Mouse (Mus musculus) CD4-positive helper T cell, adult 2 months (primary cell): Measurements from ENCODE around the gene Ldb2.

Experiments
- DNase-seq: peaks from one replicate; pipeline ENCODE4 v3.0.0-alpha.2; 2012; ENCODE audit warnings: low read depth, missing footprints, low spot score

The Ldb2 gene

GRCm38 (mm10) chr5:44548468-44548867, 251.0 kb downstream of the Ldb2 start:
- DNase-seq, result no peak

DNA sequence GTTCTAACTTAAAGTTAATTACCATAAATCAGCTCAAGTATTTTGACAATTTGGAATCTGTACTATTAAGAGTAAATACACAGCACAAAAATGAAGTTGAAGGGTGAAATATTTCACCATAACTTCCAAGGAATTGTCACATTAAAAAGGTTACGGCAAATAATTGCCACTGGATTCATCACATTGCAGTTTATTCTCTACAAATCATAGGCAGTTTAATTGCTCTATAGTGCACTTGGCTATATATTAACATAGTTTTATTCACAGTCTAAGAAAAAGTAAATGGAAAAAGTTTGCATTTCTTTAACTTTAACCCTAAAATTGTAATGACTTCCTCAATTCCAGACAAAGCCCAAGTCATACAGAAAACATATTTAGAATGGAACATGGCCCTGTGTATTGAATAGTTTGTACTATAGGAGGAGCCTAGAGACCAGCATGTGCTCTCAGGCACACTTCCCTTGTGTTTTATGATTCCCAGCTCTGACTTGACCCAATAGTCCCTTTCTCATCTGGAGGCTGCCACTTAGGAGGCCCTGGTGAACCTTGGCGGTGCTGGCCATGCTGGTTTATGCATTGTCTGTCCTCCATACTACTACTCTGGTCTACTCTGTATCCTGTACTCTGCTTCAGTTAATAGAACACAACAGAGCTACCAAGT, 255.9 kb downstream of the Ldb2 start:
- DNase-seq, result no peak

GRCm38 (mm10) chr5:44541748-44542147, 257.7 kb downstream of the Ldb2 start:
- DNase-seq, result no peak

- no peak for DNase-seq
Observed at GRCm38 (mm10) chr5:44538687-44539086, 260.8 kb downstream of the Ldb2 start.

- no peak for DNase-seq
Observed at GRCm38 (mm10) chr5:44538000-44538395, 261.5 kb downstream of the Ldb2 start.

GRCm38 (mm10) chr5:44537316-44537999, 262.0 kb downstream of the Ldb2 start:
- no peak for DNase-seq

DNA sequence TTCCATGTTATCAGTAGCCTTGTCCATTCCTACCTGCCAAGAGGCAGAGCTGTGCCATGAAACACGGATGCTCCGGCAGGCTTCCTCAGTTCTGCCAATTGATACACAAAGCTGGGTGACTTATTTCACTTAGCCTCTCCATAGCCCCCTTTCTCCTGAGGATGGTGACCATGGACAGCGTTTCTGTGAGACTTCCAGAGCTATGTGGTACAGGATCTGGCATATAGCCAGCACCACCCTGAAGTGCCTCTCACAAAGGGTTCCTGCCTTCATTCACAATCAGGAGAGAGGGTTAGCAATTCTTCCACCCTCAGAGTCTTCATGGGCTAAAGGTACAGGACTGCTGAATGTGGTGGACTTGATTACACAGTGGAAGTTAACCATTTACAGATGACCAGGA, 270.0 kb downstream of the Ldb2 start:
- no peak for DNase-seq

DNA sequence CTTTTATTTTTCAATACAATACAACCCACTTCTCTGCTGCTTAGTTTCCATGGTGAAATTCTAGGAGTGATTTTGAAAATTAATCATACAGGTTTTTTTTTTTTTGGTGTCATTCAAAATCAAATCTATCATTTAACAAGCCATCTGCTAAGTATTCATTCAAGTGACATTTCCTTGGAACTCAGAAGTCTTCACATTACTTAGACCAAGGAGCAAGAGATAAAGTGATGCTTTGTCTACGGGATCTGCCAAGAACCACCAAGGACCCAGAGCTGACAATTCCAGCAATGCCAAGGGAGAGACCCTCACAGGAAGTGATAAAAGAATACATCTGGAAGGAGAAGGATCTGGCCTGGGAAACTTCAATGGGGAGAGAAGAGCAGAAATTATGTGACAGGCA, 270.5 kb downstream of the Ldb2 start:
- no peak for DNase-seq

DNA sequence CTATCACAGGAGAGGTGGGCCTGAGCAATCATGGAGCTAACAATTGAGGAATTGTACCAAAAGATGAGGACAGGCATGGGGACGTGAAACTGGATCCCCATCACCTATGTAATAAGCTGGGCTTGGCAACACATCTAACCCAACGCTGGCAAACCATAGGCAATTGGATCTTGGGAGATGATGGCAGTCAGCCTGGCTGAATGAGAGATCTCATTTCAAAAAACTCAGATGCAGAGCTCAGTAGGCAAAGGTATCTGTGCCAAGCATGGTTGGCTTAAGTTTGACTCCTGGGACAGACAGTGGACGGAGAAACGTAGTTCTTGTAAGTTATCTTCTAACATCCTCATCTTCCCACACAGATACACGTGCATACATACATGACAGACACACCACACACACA, 294.3 kb downstream of the Ldb2 start:
- DNase-seq, result no peak

- DNase-seq, result no peak
Observed at GRCm38 (mm10) chr5:44504786-44505185, 294.7 kb downstream of the Ldb2 start.

DNA sequence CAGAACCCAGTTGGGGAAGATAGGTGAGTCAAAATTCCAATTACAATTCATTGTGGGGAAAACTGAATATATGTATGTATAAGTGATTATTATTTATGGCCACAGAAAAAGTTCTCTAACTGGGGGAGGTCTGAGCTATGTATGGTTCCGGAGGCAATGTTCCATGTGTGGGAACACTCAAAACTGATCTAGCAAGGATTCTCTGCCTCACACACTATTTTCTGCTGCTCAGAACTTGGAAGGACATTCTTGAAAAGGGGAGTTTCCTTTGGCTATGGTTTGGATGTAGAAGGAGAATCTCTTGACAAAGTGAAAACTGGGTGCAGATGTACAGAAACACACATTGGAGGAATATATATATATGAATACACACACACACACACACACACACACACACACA, 301.3 kb downstream of the Ldb2 start:
- DNase-seq, result no peak

DNA sequence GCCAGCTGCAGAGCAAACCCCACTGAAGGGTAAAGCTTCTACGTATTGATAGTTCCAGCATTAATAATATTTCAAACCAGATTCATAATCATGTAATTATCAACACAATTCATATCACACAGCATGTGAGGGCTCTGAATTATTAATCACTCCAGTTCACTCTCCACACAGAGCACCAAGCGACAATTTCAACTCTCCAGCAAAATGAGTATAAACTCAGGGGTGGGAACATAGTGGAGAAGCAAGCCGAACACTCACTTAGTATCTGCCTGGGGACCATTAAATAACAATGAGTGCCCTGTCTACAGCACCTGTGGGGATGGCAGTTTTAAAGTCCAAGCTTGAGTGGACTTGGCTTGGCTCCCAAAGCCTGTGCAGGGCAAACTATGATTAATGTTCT, 302.6 kb downstream of the Ldb2 start:
- DNase-seq, result no peak

DNA sequence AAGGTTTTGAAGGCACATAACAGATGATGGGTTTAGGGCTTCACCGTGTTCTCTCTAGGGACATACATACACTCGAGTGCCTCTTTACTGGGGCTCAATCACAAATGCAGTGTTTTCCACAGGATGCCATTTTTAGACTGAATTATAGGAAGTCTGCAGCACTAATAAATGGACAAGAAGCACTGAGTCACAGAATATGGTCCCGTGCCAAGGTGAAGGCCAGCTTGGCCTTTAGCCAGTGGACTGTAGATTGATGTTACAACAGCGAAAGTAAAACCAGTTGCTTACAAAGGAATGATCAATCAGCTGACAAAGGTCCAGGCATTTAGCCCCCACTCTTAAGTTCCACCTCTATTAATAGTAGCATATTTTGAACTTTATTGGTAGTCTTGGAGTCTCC, 304.4 kb downstream of the Ldb2 start:
- DNase-seq, result no peak

DNA sequence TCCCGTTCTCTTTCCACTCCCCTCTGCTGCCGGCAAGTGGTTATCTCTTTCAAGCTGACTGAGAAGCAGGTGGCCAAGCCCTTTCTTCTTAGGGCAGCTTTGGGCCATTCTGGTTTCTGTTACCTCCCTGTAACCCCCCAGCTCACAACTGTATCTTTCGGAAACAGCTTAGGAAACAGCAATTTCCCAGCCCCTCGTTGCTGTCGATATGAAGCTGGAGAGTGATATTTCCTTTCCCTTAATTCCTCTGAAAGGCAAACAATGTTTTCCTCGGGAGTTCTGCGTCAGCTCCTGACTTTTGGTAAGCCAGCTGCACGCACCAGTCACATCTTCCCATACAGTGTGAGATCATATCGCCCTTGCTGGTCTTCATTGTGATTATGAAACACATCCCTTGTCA, 305.3 kb downstream of the Ldb2 start:
- no peak for DNase-seq

DNA sequence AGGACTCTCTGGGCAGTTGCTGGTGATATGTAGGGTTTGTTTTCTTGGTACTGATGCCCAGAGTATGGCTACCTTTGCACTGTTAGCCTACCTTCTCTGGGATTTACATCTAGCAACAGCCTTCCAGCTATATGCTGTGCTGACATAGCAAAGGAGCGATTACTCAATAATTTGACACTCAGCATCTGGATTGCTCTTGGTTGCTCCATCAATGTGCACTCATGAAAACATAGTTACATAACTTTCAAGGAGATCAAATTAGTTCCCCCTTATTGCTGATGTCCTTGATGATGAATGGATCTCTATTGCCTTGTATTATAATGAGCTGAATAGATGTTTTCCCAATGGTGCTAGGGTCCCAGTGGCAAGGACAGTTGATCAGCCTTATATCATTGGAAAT, 308.0 kb downstream of the Ldb2 start:
- DNase-seq, result no peak

- DNase-seq, result no peak
Observed at GRCm38 (mm10) chr5:44490462-44490861, 309.0 kb downstream of the Ldb2 start.

GRCm38 (mm10) chr5:44483426-44484106, 315.9 kb downstream of the Ldb2 start:
- DNase-seq, result no peak

DNA sequence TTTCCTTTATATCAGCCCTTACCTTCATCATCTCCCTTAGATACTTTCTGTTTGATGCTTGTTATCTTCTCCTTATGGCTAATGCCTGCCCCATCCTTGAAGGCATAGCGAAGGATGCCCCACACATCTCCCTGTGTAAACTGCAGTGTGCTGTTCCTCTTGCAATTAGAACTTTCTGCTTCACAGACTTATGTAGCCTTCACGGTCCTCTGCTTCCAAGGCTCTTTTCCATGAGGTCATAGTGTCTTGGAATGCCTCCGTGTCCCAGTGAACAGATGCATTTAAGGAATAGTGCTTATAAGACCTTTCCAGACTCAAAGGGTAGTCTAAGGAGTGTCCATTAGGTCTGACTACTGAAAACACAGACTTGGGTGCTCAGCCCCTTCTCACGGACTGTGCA, 318.1 kb downstream of the Ldb2 start:
- no peak for DNase-seq

DNA sequence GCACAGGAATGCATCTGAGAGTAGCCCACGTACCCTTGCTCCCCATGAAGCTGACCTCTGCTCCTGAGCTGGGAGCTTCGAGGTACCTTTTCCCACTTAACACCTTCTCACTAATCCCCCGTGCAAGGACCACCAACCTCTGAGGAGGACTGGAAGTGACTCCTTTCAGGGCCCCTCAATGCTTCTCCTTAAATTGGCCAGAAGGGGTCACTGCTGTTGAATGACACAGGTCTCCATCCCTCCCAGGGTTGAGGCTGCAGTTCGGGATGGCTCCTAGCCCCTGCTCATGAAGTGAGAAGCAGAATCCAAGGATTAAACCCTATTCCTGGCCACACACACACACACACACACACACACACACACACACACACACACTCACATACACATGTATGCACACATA, 323.1 kb downstream of the Ldb2 start:
- no peak for DNase-seq

- no peak for DNase-seq
Observed at GRCm38 (mm10) chr5:44475543-44475942, 323.9 kb downstream of the Ldb2 start.

DNA sequence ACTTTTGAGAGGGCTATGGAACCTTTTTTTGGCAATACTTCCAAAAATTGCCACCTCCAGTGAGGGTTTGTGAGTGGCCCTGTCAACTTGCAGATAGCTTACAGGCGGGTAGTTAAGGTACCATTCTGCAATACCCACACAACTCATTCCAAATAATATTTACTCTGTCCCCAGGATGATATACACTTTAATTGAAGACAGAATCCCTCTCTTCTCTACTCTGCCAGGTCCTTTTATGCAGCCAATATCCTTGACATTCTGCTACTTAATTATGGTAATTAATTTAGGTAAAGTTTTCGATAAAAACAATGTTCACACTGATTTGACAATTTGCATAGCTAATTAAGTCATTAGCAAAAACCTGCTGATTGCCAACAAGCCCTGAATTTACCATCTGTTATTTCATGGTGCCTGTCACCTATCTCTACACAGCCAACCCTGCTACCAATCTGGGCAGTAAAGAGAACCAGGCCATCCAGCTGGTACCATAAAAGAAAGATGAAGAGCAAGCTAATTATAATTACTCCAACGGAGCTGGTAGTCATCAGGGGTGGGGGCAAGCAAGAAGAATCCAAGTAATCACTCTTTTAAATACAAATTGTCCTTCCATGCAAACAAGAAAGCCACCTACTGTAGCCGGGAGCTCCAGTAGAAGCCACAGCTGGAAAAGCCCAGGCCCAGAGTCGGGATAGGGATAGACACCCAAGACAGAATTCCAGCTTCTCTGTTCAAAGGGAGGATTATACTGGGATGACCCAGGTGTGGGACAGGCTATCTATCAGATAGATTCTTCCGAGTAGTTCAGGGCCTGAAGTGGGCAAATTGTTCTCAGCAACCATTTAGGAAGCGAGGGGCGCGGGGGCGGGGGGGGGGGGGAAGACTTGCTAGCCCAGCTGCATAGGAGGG, 325.4 kb downstream of the Ldb2 start:
- no peak for DNase-seq

GRCm38 (mm10) chr5:44465238-44465637, 334.2 kb downstream of the Ldb2 start:
- no peak for DNase-seq
